Mouse (Mus musculus): ENCODE results near the gene Lrrn2. TPM values are rescaled to one million over a fixed set of nuclear protein-coding genes. Genes with fewer than 3 reads are reported as not detected.

The Lrrn2 gene
- 1 to 10 TPM; 1.6 to 3.1 TPM for total RNA-seq (2021)
- long read RNA-seq, experiment 1, partial matches to known transcripts, result 0 of 1 reads
- long read RNA-seq, experiment 1, other reads (novel, unspliced or antisense), result 0 of 1 reads
- long read RNA-seq, experiment 2, partial matches to known transcripts, result 0 of 3 reads
- long read RNA-seq, experiment 2, other reads (novel, unspliced or antisense), result 0 of 3 reads

GRCm38 (mm10) chr1:132880161-132881005 is at the start of gene Lrrn2:
Lrrn2 (plus strand) TSS chr1:132880273.
- intact Hi-C loops (cut with DNase I; ENCODE audit: low total_unique reads), result no loop called here
- DNase-seq, result peak; percentile 41

- no peak for DNase-seq
- intact Hi-C loops (cut with DNase I; ENCODE audit: low total_unique reads), result no loop called here
These were observed 48.1 kb upstream of the Lrrn2 start for GRCm38 (mm10) chr1:132831963-132832362.

- intact Hi-C loops (cut with DNase I; ENCODE audit: low total_unique reads), result no loop called here
- DNase-seq, result no peak
These were observed 46.0 kb upstream of the Lrrn2 start for GRCm38 (mm10) chr1:132834037-132834436.

GRCm38 (mm10) chr1:132836895-132837294 is 43.2 kb upstream of the Lrrn2 start:
- intact Hi-C loops (cut with DNase I; ENCODE audit: low total_unique reads), result no loop called here
- no peak for DNase-seq

- intact Hi-C loops (cut with DNase I; ENCODE audit: low total_unique reads), result no loop called here
- DNase-seq, result no peak
These were observed 42.4 kb upstream of the Lrrn2 start for GRCm38 (mm10) chr1:132837691-132838090.

GRCm38 (mm10) chr1:132838371-132838770 is 41.7 kb upstream of the Lrrn2 start:
- intact Hi-C loops (cut with DNase I; ENCODE audit: low total_unique reads), result no loop called here
- no peak for DNase-seq

- DNase-seq, result no peak
- intact Hi-C loops (cut with DNase I; ENCODE audit: low total_unique reads), result no loop called here
These were observed 36.5 kb upstream of the Lrrn2 start for GRCm38 (mm10) chr1:132843612-132844011.

- DNase-seq, result peak; percentile 58
- intact Hi-C loops (cut with DNase I; ENCODE audit: low total_unique reads), result no loop called here
These were observed 35.8 kb upstream of the Lrrn2 start for GRCm38 (mm10) chr1:132844088-132844804.

- intact Hi-C loops (cut with DNase I; ENCODE audit: low total_unique reads), result no loop called here
- no peak for DNase-seq
These were observed 34.3 kb upstream of the Lrrn2 start for GRCm38 (mm10) chr1:132845766-132846165.

- intact Hi-C loops (cut with DNase I; ENCODE audit: low total_unique reads), result no loop called here
These were observed 29.3 kb upstream of the Lrrn2 start for GRCm38 (mm10) chr1:132850809-132851208.

GRCm38 (mm10) chr1:132851296-132851695 is 28.8 kb upstream of the Lrrn2 start:
- intact Hi-C loops (cut with DNase I; ENCODE audit: low total_unique reads), result no loop called here

More at GRCm38 (mm10) chr1:132850809-132851208, 29.3 kb upstream of the Lrrn2 start:
- no peak for DNase-seq

GRCm38 (mm10) chr1:132851771-132852170 is 28.3 kb upstream of the Lrrn2 start:
- DNase-seq, result peak; percentile 19
- intact Hi-C loops (cut with DNase I; ENCODE audit: low total_unique reads), result no loop called here

More at GRCm38 (mm10) chr1:132851296-132851695, 28.8 kb upstream of the Lrrn2 start:
- DNase-seq, result no peak

- peak; percentile 54 for DNase-seq
These were observed 26.8 kb upstream of the Lrrn2 start for GRCm38 (mm10) chr1:132853312-132853711.

GRCm38 (mm10) chr1:132858516-132859383 is 21.3 kb upstream of the Lrrn2 start:
- intact Hi-C loops (cut with DNase I; ENCODE audit: low total_unique reads), result no loop called here
- no peak for DNase-seq

More at GRCm38 (mm10) chr1:132853312-132853711, 26.8 kb upstream of the Lrrn2 start:
- intact Hi-C loops (cut with DNase I; ENCODE audit: low total_unique reads), result no loop called here

GRCm38 (mm10) chr1:132864220-132864619 is 15.9 kb upstream of the Lrrn2 start:
- DNase-seq, result no peak
- intact Hi-C loops (cut with DNase I; ENCODE audit: low total_unique reads), result no loop called here

- DNase-seq, result no peak
- intact Hi-C loops (cut with DNase I; ENCODE audit: low total_unique reads), result no loop called here
These were observed 14.5 kb upstream of the Lrrn2 start for GRCm38 (mm10) chr1:132865585-132865984.

GRCm38 (mm10) chr1:132870327-132870726 is 9.7 kb upstream of the Lrrn2 start:
- no peak for DNase-seq
- intact Hi-C loops (cut with DNase I; ENCODE audit: low total_unique reads), result no loop called here

- DNase-seq, result no peak
- intact Hi-C loops (cut with DNase I; ENCODE audit: low total_unique reads), result no loop called here
These were observed 992 bp upstream of the Lrrn2 start for GRCm38 (mm10) chr1:132878951-132879610.

- no peak for DNase-seq
- intact Hi-C loops (cut with DNase I; ENCODE audit: low total_unique reads), result no loop called here
These were observed 292 bp upstream of the Lrrn2 start for GRCm38 (mm10) chr1:132879801-132880160.

All from gastrocnemius, postnatal 14 days (tissue).